Mouse (Mus musculus): Measurements from ENCODE around the gene Cdk20. TPM values are rescaled to one million over a fixed set of nuclear protein-coding genes. Genes with fewer than 3 reads are reported as not detected.

Gene Cdk20
- polyA plus RNA-seq, 1 experiment from 2014 or later: 4.7 TPM

DNA sequence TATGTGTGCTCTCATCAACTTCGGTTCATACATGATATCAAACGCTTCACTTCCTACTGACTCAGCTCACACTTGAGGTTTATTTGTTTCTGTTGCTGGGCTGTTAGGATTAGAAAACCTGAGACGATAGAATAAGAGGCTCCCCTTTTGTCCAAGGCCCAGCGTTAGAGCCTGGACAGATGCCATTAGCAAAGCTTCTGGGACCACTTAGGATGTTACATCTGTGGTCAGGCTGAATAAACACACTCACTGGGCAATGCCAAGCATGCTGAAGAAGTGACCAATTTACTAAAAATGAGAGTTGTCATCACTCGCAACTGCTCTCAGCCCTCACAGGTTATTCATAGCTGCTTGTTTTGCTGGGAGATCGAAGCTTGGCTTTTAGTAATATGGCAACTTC lies 57.8 kb downstream of the Cdk20 start:
- Histone ChIP-seq H3K36me3 (ENCODE audit: control insufficient read depth, insufficient read depth, low read length) (no peaks in the 10 kb centered on the region), H3K4me1 (ENCODE audit: control insufficient read depth, insufficient read depth, low read length) (no peaks in the 10 kb centered on the region), H3K27me3 (ENCODE audit: control insufficient read depth, insufficient read depth, low read length) (no peaks in the 10 kb centered on the region), H3K4me3 (ENCODE audit: low read depth, low read length) (no peak overlapping the region), H3K27ac (ENCODE audit: low read depth, low read length) (no peak overlapping the region), H3K9ac (ENCODE audit: low read depth, low read length) (no peak overlapping the region), H3K4me2 (no peak overlapping the region), H3K9me3 (replicated peaks; ENCODE audit: control insufficient read depth, low read length) (no peaks in the 10 kb centered on the region)
- WGBS (ENCODE audit: insufficient replicate concordance): 76% methylated on average over 6 of the region's 6 CpGs
- ATAC-seq (replicated peaks; ENCODE audit: insufficient number of reproducible peaks, low FRiP score, low TSS enrichment): no peak

Other genes starting within 250 kb of the Cdk20 start
- gene Cdc14b, start 157.0 kb upstream of the Cdk20 start, polyA plus RNA-seq (2014; fragmentation: Nextera tagmentation; extraction: Ambion mirVana): 21.6 and 29.5 TPM in 2 replicates
- 68.4 and 71.4 TPM in 2 replicates for gene Aaed1, start 119.6 kb upstream of the Cdk20 start, polyA plus RNA-seq (2014; fragmentation: Nextera tagmentation; extraction: Ambion mirVana)
- gene Ctsl, start 61.4 kb upstream of the Cdk20 start, polyA plus RNA-seq (2014; fragmentation: Nextera tagmentation; extraction: Ambion mirVana): 296 and 339 TPM in 2 replicates
- gene Fam240b, start 65.5 kb downstream of the Cdk20 start, polyA plus RNA-seq (2014; fragmentation: Nextera tagmentation; extraction: Ambion mirVana): not detected in 2 replicates

Data from heart, embryonic 11.5 days (tissue).